14 mouse cellular contexts compared by ENCODE assay signal in the genomic region with DNA sequence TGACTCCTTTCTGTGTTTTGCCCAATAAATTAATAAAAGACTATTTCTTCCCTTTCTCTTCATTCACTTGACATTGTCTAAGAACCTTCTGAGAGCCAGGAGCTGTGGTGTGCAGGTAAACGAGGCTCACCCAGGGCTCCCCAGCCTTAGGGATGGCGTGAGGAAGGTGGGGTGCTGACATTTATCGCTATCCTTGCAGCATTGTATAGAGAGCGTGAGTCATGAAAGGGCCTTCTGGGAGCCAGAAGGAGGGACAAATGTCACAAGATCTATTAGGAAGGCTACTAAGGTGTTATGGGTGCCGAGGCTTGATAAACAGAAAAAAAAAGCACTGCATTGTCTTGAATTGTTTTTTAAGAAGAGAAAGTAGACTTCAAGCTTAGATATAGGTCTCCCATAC.
"Had no signal": no experiment of that assay in that cellular context is flagged by ENCODE, and none has a peak within 500 bp of the region (broad histone marks: within the 10 kb centered on the region; RNA-seq: fewer than 3 reads in every experiment).

No protein-coding gene starts in this region.

- H3K4me2 ChIP-seq: neural tube, embryonic 12.5 days; neural tube, embryonic 13.5 days; neural tube, embryonic 15.5 days; stomach, embryonic 15.5 days had no signal

- H3K9me3 ChIP-seq: neural tube, embryonic 12.5 days; neural tube, embryonic 13.5 days; neural tube, embryonic 15.5 days; stomach, embryonic 15.5 days had no signal

- H3K27ac ChIP-seq: neural tube, embryonic 12.5 days; neural tube, embryonic 13.5 days; neural tube, embryonic 15.5 days; stomach, embryonic 15.5 days had no signal

- H3K4me1 ChIP-seq: neural tube, embryonic 12.5 days; neural tube, embryonic 13.5 days; neural tube, embryonic 15.5 days; stomach, embryonic 15.5 days had no signal

- H3K36me3 ChIP-seq: neural tube, embryonic 12.5 days; neural tube, embryonic 13.5 days; neural tube, embryonic 15.5 days; stomach, embryonic 15.5 days had no signal

- H3K27me3 ChIP-seq: neural tube, embryonic 12.5 days; neural tube, embryonic 13.5 days; neural tube, embryonic 15.5 days; stomach, embryonic 15.5 days had no signal

- H3K4me3 ChIP-seq: neural tube, embryonic 12.5 days; neural tube, embryonic 13.5 days; neural tube, embryonic 15.5 days; stomach, embryonic 15.5 days had no signal

- DNase-seq: retina, postnatal 1 day; right cerebral cortex, adult 18-20 months; right cerebral cortex, postnatal 14 days; right cerebral cortex, postnatal 25 days; right cerebral cortex, postnatal 4 days; spleen, adult 18-20 months; thymus, adult 18-20 months; thymus, postnatal 14 days; thymus, postnatal 25 days; thymus, postnatal 36 days had no signal

- H3K9ac ChIP-seq: neural tube, embryonic 12.5 days; neural tube, embryonic 13.5 days; neural tube, embryonic 15.5 days; stomach, embryonic 15.5 days had no signal
